Mouse (Mus musculus) midbrain, embryonic 16.5 days (tissue): Measurements from ENCODE around the gene Top1. TPM values are rescaled to one million over a fixed set of nuclear protein-coding genes. Genes with fewer than 3 reads are reported as not detected.
"Not testable (repeated sequence)": the region's sequence is repeated elsewhere in the genome, so short reads cannot be mapped to it uniquely, and the experiment has no call there.

ENCODE experiments used
- ATAC-seq: fragments of 200-750 bp; cut with Nextera tagmentation; 2 replicates; pipeline ENCODE4 v1.8.0; 2017; ENCODE audit warnings: moderate TSS enrichment
- H3K27ac ChIP-seq: fragments of 300-500 bp; sonication (generic); 2 replicates; pipeline ENCODE4 v1.5.1; 2014; ENCODE audit warnings: mild to moderate bottlenecking, low read length, mixed read lengths
- H3K27me3 ChIP-seq: fragments of 300-500 bp; sonication (generic); 2 replicates; pipeline ENCODE4 v1.6.1; 2014; ENCODE audit warnings: low read depth, low read length, mixed read lengths; ENCODE audit not compliant: control insufficient read depth, insufficient read depth
- H3K36me3 ChIP-seq: fragments of 300-500 bp; sonication (generic); 2 replicates; pipeline ENCODE4 v1.6.1; 2014; ENCODE audit warnings: mild to moderate bottlenecking, low read length, moderate library complexity, mixed read lengths; ENCODE audit not compliant: control insufficient read depth, insufficient read depth
- H3K4me1 ChIP-seq: fragments of 300-500 bp; sonication (generic); 2 replicates; pipeline ENCODE4 v1.6.1; 2014; ENCODE audit warnings: mild to moderate bottlenecking, low read length, mixed read lengths; ENCODE audit not compliant: control insufficient read depth, insufficient read depth
- H3K4me2 ChIP-seq: fragments of 300-500 bp; sonication (generic); 2 replicates; pipeline ENCODE4 v1.6.1; 2014; ENCODE audit warnings: mild to moderate bottlenecking, low read length, mixed read lengths
- H3K4me3 ChIP-seq: fragments of 300-500 bp; sonication (generic); 2 replicates; pipeline ENCODE4 v1.5.1; 2014; ENCODE audit warnings: low read depth, mild to moderate bottlenecking, low read length, moderate library complexity, mixed read lengths
- H3K9ac ChIP-seq: fragments of 300-500 bp; sonication (generic); 2 replicates; pipeline ENCODE4 v1.6.1; 2014; ENCODE audit warnings: low read depth, low read length, mixed read lengths
- H3K9me3 ChIP-seq: fragments of 300-500 bp; sonication (generic); replicated peaks from 2 replicates; pipeline ENCODE4 v1.6.1; 2014; ENCODE audit warnings: mild to moderate bottlenecking, low read length, mixed read lengths; ENCODE audit not compliant: control insufficient read depth, poor library complexity, severe bottlenecking
- WGBS: fragments of 180-500 bp; shearing (Covaris S2); extraction: QIAGEN DNeasy Blood & Tissue Kit; methylation state at CpG from one replicate; pipeline ENCODE4 v1.1.7; 2014; 5-methylcytosine and 5-hydroxymethylcytosine counted together
- polyA plus RNA-seq: library from polyadenylated mRNA; unstranded; fragments of >200 nt; fragmentation: Nextera tagmentation; extraction: Ambion mirVana; gene quantifications from 2 replicates; pipeline ENCODE4 v1.2.1, GENCODE M21; 2015

The Top1 gene
- polyA plus RNA-seq, 1 experiment from 2014 or later = 68.7 TPM

GRCm38 (mm10) chr2:160649072-160649471 lies 3.4 kb downstream of the Top1 start:
- Histone ChIP-seq H3K4me2 (peak overlapping the region; percentile 73), H3K27me3 (no peaks in the 10 kb centered on the region), H3K36me3 (no peaks in the 10 kb centered on the region), H3K4me1 (peaks cover 29% of the 10 kb centered on the region), H3K27ac (no peak overlapping the region), H3K9ac (no peak overlapping the region), H3K9me3 (no peaks in the 10 kb centered on the region), H3K4me3 (peak overlapping the region; percentile 39)
- 77% methylated on average over 2 of the region's 2 CpGs for WGBS
- ATAC-seq = no peak

- no peak overlapping the region for H3K27ac ChIP-seq
- 79% methylated on average over 2 of the region's 2 CpGs for WGBS
- H3K4me1 ChIP-seq = peaks cover 29% of the 10 kb centered on the region
- no peaks in the 10 kb centered on the region for H3K27me3 ChIP-seq
- no peak overlapping the region for H3K4me3 ChIP-seq
- H3K9ac ChIP-seq = no peak overlapping the region
- no peaks in the 10 kb centered on the region for H3K36me3 ChIP-seq
- H3K4me2 ChIP-seq = peak overlapping the region; percentile 17; the same call in 1 of the 2 replicates
- no peaks in the 10 kb centered on the region for H3K9me3 ChIP-seq
- ATAC-seq = no peak
Measured at GRCm38 (mm10) chr2:160651165-160651564, 5.5 kb downstream of the Top1 start.

- Histone ChIP-seq H3K36me3 (no peaks in the 10 kb centered on the region), H3K27ac (no peak overlapping the region), H3K4me3 (no peak overlapping the region), H3K27me3 (no peaks in the 10 kb centered on the region), H3K4me1 (peaks cover 19% of the 10 kb centered on the region), H3K4me2 (no peak overlapping the region), H3K9me3 (no peaks in the 10 kb centered on the region), H3K9ac (no peak overlapping the region)
- ATAC-seq = no peak
- WGBS = 87% methylated on average over 2 of the region's 2 CpGs
Measured at GRCm38 (mm10) chr2:160653218-160653617, 7.5 kb downstream of the Top1 start.

- no peak overlapping the region for H3K27ac ChIP-seq
- H3K4me3 ChIP-seq = no peak overlapping the region
- H3K27me3 ChIP-seq = no peaks in the 10 kb centered on the region
- H3K36me3 ChIP-seq = no peaks in the 10 kb centered on the region
- H3K9ac ChIP-seq = no peak overlapping the region
- 94% methylated on average over 1 of the region's 1 CpGs for WGBS
- no peak for ATAC-seq
- no peaks in the 10 kb centered on the region for H3K9me3 ChIP-seq
- no peak overlapping the region for H3K4me2 ChIP-seq
- peaks cover 9% of the 10 kb centered on the region for H3K4me1 ChIP-seq
Measured at GRCm38 (mm10) chr2:160655561-160655960, 9.9 kb downstream of the Top1 start.

DNA sequence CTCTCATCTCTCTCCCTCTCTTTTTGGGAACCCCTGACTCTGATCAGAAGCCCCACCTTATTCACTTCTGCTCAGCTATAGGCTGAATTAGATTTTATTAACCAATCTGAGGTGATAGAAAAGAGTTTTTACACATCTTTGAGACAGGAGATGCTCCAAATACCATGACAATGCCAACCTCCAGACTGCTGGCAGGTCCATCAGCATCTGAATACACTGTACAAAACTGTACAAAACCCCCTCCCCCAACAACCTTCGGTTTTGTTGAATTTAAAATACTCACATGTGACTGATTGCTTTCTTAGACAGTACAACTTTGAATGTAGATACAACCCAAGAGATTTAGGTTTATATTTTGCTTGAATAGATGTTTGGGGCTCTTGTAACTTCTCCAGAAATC lies 10.5 kb downstream of the Top1 start:
- 78% methylated on average over 1 of the region's 1 CpGs for WGBS

GRCm38 (mm10) chr2:160657801-160658442 lies 12.2 kb downstream of the Top1 start:
- Histone ChIP-seq H3K9ac (no peak overlapping the region), H3K4me3 (no peak overlapping the region), H3K36me3 (no peaks in the 10 kb centered on the region), H3K4me1 (peaks cover 9% of the 10 kb centered on the region; the same call in 1 of the 2 replicates), H3K9me3 (no peaks in the 10 kb centered on the region), H3K27me3 (no peaks in the 10 kb centered on the region), H3K27ac (no peak overlapping the region), H3K4me2 (no peak overlapping the region)
- ATAC-seq = no peak
- 93% methylated on average over 11 of the region's 13 CpGs for WGBS

More for the DNA sequence above, 10.5 kb downstream of the Top1 start:
- H3K27ac ChIP-seq = no peak overlapping the region
- H3K9me3 ChIP-seq = no peaks in the 10 kb centered on the region
- no peaks in the 10 kb centered on the region for H3K27me3 ChIP-seq
- ATAC-seq = no peak
- no peak overlapping the region for H3K4me2 ChIP-seq
- no peak overlapping the region for H3K4me3 ChIP-seq
- H3K36me3 ChIP-seq = no peaks in the 10 kb centered on the region
- peaks cover 10% of the 10 kb centered on the region for H3K4me1 ChIP-seq
- no peak overlapping the region for H3K9ac ChIP-seq

DNA sequence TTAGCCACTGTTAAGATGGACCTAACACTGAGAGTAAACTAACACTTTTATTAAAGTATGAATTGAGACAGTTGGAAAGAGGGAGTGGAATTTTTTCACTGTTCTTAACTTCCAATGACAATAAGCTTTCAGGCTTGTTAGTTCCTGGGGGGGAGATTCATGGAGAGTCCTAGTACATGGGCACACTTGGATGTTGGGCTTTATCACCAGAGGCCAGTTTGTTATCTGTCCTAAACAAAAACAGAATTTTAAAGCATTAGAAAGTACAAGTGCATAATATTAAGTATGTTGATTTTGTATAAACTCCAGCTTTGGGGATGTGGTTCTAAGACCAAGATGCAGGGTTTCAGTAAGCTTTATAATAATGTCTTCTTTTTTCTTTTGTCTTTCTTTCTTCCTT lies 13.1 kb downstream of the Top1 start:
- Histone ChIP-seq H3K4me2 (no peak overlapping the region), H3K4me1 (peaks cover 6% of the 10 kb centered on the region; the same call in 1 of the 2 replicates), H3K27me3 (no peaks in the 10 kb centered on the region), H3K4me3 (no peak overlapping the region), H3K36me3 (no peaks in the 10 kb centered on the region), H3K9ac (no peak overlapping the region), H3K27ac (no peak overlapping the region), H3K9me3 (no peaks in the 10 kb centered on the region)
- ATAC-seq = no peak

DNA sequence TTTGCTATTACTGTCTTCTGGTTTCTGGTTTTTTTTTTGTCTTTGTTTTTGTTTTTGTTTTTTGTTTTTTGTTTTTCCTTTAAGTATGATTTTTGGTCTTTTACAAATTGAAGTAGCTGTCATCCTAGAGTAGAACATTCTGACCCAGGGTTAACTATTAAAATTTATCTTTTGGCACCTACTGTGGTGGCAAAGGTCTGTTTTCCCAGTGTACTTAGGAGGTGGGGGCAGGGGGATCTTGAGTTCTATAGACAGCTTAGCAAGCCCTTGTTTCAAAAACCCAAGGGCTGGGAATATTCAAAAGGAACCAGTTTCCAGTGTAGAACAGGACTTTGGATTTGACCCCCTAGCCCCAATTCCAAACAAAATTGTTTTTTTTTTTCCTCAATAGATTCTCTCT lies 18.7 kb downstream of the Top1 start:
- H3K27ac ChIP-seq = no peak overlapping the region
- ATAC-seq = no peak
- H3K9ac ChIP-seq = no peak overlapping the region
- H3K9me3 ChIP-seq = no peaks in the 10 kb centered on the region
- no peak overlapping the region for H3K4me2 ChIP-seq
- peaks cover 6% of the 10 kb centered on the region; the same call in 1 of the 2 replicates for H3K4me1 ChIP-seq
- no peaks in the 10 kb centered on the region for H3K36me3 ChIP-seq
- H3K4me3 ChIP-seq = no peak overlapping the region
- H3K27me3 ChIP-seq = no peaks in the 10 kb centered on the region

DNA sequence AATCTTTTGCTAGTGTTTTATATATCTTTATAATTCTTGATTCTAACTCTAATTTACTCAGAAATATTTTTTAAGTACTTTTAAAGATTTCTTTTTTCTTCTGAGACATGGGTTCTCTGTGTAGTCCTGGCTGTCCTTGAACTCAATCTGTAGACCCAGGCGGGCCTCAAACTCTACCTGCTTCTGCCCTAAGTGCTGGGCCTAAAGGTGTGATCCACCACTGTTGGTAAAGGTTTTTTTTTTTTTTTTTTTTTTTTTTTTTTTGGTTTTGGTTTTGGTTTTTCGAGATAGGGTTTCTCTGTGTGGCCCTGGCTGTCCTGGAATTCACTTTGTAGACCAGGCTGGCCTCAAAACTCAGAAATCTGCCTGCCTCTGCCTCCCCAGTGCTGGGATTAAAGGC lies 19.3 kb downstream of the Top1 start:
- H3K9ac ChIP-seq, H3K4me3 ChIP-seq, H3K36me3 ChIP-seq, H3K4me2 ChIP-seq, ATAC-seq, H3K27me3 ChIP-seq, H3K4me1 ChIP-seq, H3K9me3 ChIP-seq, H3K27ac ChIP-seq: not testable (repeated sequence)
- WGBS = 95% methylated on average over 2 of the region's 2 CpGs
